Mouse (Mus musculus) hindbrain, embryonic 12.5 days (tissue): ENCODE results near the gene Haus2. TPM values are rescaled to one million over a fixed set of nuclear protein-coding genes. Genes with fewer than 3 reads are reported as not detected.

Source experiments
- ATAC-seq: fragments of 200-750 bp; cut with Nextera tagmentation; 2 replicates; pipeline ENCODE4 v1.8.0; 2017; ENCODE audit warnings: moderate TSS enrichment; ENCODE audit not compliant: low FRiP score
- H3K27ac ChIP-seq: fragments of 300-500 bp; sonication (generic); 2 replicates; pipeline ENCODE4 v1.5.1; 2016; ENCODE audit warnings: mild to moderate bottlenecking
- H3K27me3 ChIP-seq: fragments of 300-500 bp; sonication (generic); 2 replicates; pipeline ENCODE4 v1.6.1; 2016; ENCODE audit warnings: mild to moderate bottlenecking
- H3K36me3 ChIP-seq: fragments of 300-500 bp; sonication (generic); 2 replicates; pipeline ENCODE4 v1.6.1; 2016; ENCODE audit warnings: mild to moderate bottlenecking
- H3K4me1 ChIP-seq: fragments of 300-500 bp; sonication (generic); 2 replicates; pipeline ENCODE4 v1.6.1; 2016
- H3K4me2 ChIP-seq: fragments of 300-500 bp; sonication (generic); replicated peaks from 2 replicates; pipeline ENCODE4 v1.6.1; 2016; ENCODE audit warnings: mild to moderate bottlenecking
- H3K4me3 ChIP-seq: fragments of 300-500 bp; sonication (generic); 2 replicates; pipeline ENCODE4 v1.5.1; 2016; ENCODE audit warnings: mild to moderate bottlenecking
- H3K9ac ChIP-seq: fragments of 300-500 bp; sonication (generic); 2 replicates; pipeline ENCODE4 v1.6.1; 2016; ENCODE audit warnings: mild to moderate bottlenecking, moderate library complexity
- H3K9me3 ChIP-seq: fragments of 300-500 bp; sonication (generic); replicated peaks from 2 replicates; pipeline ENCODE4 v1.6.1; 2016; ENCODE audit warnings: mild to moderate bottlenecking
- WGBS: fragments of 180-500 bp; shearing (Covaris S2); methylation state at CpG from one replicate; pipeline ENCODE4 v1.1.7; 2016; 5-methylcytosine and 5-hydroxymethylcytosine counted together
- polyA plus RNA-seq: library from polyadenylated mRNA; unstranded; fragments of >200 nt; fragmentation: Nextera tagmentation; extraction: Ambion mirVana; gene quantifications from 2 replicates; pipeline ENCODE4 v1.2.1, GENCODE M21; 2016

Gene Haus2
- polyA plus RNA-seq, 1 experiment from 2014 or later, result 31.3 TPM

DNA sequence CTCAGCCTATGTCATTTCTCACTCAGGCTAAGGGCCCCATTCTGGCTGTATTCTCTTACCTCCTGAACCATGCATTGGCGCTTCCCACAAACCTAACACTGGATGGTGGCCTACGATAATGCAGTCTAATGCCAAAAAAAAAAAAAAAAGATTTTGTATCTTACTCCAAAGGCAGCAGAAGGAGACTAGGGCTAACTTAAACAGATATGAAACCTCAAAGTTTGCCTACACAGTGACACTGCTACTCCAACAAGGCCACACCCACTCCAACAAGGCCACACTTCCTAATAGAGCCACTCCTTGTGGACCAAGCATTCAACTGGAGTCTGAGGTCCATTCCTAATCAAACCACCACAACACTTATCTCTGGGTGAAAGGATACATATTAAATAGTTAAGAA is 47.5 kb downstream of the Haus2 start:
- no peak overlapping the region for H3K9ac ChIP-seq
- no peaks in the 10 kb centered on the region for H3K27me3 ChIP-seq
- H3K4me1 ChIP-seq, result no peaks in the 10 kb centered on the region
- H3K4me2 ChIP-seq, result no peak overlapping the region
- 98% methylated on average over 2 of the region's 2 CpGs for WGBS
- no peaks in the 10 kb centered on the region for H3K9me3 ChIP-seq
- no peak overlapping the region for H3K4me3 ChIP-seq
- no peaks in the 10 kb centered on the region for H3K36me3 ChIP-seq
- H3K27ac ChIP-seq, result no peak overlapping the region
- ATAC-seq, result no peak

DNA sequence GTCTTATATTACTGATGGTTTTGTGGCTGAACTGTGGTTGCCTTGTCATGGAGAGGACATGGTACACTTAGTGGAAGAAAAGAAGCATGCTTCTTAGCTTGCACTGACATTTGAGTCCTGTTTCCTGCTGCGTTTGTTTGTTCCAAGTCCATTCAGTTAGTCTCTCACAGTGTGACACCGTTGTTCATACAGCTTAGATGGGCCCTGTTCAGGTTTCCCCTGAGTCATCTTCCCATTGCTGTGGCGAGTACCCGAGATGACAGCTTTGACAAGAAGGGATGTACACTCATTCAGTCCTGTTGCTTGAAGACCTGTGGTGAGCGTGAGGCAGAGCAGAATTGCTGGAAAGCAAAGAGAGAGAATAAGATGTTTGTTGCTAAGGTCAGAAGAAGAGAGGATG is 49.3 kb downstream of the Haus2 start:
- 73% methylated on average over 5 of the region's 5 CpGs for WGBS
- no peak overlapping the region for H3K4me3 ChIP-seq

DNA sequence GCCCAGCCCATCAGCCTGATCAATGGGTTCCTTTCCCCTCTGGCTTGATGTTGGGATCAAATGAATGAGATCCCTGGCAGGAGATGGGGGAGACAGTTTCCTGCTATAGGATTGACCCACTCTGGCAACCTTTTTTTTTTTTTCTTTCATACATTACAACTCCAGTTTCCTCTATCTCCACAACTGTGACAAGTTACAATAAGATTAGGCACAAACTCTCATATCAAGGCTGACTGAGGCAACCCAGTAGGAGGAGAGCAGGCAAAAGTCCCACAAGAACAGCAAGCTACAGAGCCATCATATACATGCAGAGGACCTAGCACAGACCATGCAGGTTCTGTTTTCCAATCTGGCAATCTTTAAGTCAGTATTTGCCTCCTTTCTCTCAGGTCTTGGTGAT is 50.1 kb downstream of the Haus2 start:
- no peaks in the 10 kb centered on the region for H3K9me3 ChIP-seq
- no peak overlapping the region for H3K4me3 ChIP-seq
- no peak overlapping the region for H3K27ac ChIP-seq
- ATAC-seq, result no peak
- H3K27me3 ChIP-seq, result no peaks in the 10 kb centered on the region
- H3K9ac ChIP-seq, result no peak overlapping the region
- no peaks in the 10 kb centered on the region for H3K36me3 ChIP-seq
- no peak overlapping the region for H3K4me2 ChIP-seq
- H3K4me1 ChIP-seq, result no peaks in the 10 kb centered on the region

More for the DNA sequence above, 49.3 kb downstream of the Haus2 start:
- Histone ChIP-seq H3K9me3 (no peaks in the 10 kb centered on the region), H3K4me1 (no peaks in the 10 kb centered on the region), H3K36me3 (no peaks in the 10 kb centered on the region), H3K9ac (no peak overlapping the region), H3K27ac (no peak overlapping the region), H3K27me3 (no peaks in the 10 kb centered on the region), H3K4me2 (no peak overlapping the region)
- no peak for ATAC-seq

DNA sequence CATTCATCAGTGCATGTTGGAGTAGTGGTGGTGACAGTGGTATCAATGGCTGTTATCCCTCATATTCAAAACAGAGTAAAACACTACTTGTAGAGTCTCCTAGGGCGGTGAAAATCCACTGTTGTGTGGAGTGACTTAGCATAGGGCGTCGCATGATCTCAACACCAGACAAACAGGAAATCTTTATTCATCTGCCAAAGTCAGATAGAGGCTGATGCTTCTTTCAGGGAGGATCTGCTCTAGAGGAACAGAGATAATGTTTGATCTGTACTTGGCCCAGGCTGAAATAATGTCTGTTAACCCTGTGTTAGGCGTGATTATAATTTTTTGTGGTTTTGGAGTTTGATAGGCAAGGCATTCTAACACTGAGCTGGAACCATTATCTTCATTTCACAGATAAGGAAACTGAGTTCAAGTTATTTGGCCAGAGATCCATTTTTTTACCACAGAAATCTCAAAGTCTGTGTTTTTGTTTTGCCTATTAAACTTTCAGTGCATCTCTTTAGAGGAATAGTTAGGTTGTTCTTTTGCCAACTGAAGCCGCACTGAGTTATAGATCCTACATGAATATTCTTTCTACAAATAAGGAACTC is 51.4 kb downstream of the Haus2 start:
- no peak overlapping the region for H3K27ac ChIP-seq
- no peak overlapping the region for H3K4me3 ChIP-seq
- 87% methylated on average over 5 of the region's 5 CpGs for WGBS
- H3K4me2 ChIP-seq, result no peak overlapping the region
- H3K9ac ChIP-seq, result no peak overlapping the region
- no peaks in the 10 kb centered on the region for H3K4me1 ChIP-seq
- no peak for ATAC-seq
- H3K9me3 ChIP-seq, result no peaks in the 10 kb centered on the region
- H3K27me3 ChIP-seq, result no peaks in the 10 kb centered on the region
- no peaks in the 10 kb centered on the region for H3K36me3 ChIP-seq

DNA sequence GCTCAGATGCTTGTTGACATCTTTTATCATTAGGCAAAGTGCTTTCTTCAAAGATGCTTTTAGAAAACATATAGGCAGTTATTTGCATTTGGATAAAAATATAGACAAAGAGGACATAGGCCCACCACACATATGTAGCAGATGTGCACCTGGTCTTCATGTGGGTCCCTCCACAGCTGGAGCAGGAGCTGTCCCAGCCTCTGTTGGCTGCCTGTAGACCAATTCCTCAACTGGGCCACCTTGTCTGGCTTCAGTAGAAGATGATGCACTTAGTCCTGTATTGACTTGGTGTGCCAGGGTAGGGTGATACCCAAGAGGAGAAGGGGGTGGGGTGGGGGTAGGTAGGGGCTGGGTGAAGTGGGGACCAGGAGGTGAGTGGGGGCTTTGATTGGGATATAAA is 53.6 kb downstream of the Haus2 start:
- Histone ChIP-seq H3K27me3 (no peaks in the 10 kb centered on the region), H3K27ac (no peak overlapping the region), H3K4me3 (no peak overlapping the region), H3K36me3 (no peaks in the 10 kb centered on the region), H3K9me3 (no peaks in the 10 kb centered on the region), H3K4me1 (no peaks in the 10 kb centered on the region), H3K4me2 (no peak overlapping the region), H3K9ac (no peak overlapping the region)
- ATAC-seq, result no peak

DNA sequence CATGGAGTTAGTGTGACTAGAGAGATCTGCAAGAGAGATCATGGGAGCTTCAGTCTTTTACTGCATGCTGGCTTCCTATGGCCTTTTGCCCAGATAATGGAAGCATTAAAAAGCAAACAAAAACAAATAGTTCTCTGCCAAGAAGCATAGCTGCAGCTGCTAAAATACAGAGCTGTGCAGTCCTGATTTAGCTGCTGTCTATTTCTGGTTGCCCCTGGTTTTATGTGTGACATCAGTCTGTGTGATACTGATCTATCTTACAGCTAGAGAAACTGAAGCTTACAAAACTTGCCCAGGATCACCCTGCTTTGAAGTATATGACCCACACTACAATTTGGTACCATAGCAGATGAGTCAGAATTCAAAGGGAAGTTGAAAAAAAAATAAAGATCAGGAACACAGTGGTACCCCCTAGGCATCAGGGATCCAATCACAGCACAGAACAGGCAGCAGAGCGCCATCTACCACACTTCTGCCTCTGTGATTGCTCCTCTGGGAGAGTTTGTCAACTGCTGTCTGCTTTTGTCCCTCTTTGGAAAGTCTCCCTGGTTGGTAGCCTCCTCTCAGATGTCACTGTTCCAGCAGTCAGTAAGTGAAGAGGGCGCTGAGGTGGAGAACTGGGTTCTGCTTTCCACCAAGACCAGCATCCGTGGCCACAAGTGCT is 54.4 kb downstream of the Haus2 start:
- no peak for ATAC-seq
- 84% methylated on average over 3 of the region's 3 CpGs for WGBS

DNA sequence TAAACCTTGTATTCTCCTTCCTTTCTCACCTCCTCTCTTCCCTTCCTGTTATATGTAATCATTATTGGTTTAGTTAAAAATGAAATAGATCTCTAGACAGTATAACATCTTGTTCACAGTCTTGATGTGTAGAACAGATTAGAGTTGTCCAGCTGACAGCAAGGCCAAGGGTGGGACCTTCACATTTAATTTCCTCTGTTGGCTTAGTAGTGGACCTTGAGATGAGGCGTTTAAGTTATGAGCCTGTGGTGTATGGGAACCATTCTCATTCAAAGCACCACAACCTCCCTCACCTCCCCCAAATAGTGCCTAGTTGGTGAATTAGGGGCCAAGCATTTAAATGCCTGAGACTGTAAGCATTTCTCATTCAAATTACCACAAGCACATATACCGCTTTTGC is 58.3 kb downstream of the Haus2 start:
- Histone ChIP-seq H3K36me3 (no peaks in the 10 kb centered on the region), H3K9ac (no peak overlapping the region), H3K4me1 (no peaks in the 10 kb centered on the region), H3K27ac (no peak overlapping the region), H3K9me3 (no peaks in the 10 kb centered on the region), H3K4me2 (no peak overlapping the region), H3K4me3 (no peak overlapping the region), H3K27me3 (no peaks in the 10 kb centered on the region)
- WGBS, result 91% methylated on average over 2 of the region's 2 CpGs
- ATAC-seq, result no peak

More for the DNA sequence above, 54.4 kb downstream of the Haus2 start:
- Histone ChIP-seq H3K27me3 (no peaks in the 10 kb centered on the region), H3K4me1 (no peaks in the 10 kb centered on the region), H3K4me3 (no peak overlapping the region), H3K36me3 (no peaks in the 10 kb centered on the region), H3K9ac (no peak overlapping the region), H3K27ac (no peak overlapping the region), H3K4me2 (no peak overlapping the region), H3K9me3 (no peaks in the 10 kb centered on the region)

DNA sequence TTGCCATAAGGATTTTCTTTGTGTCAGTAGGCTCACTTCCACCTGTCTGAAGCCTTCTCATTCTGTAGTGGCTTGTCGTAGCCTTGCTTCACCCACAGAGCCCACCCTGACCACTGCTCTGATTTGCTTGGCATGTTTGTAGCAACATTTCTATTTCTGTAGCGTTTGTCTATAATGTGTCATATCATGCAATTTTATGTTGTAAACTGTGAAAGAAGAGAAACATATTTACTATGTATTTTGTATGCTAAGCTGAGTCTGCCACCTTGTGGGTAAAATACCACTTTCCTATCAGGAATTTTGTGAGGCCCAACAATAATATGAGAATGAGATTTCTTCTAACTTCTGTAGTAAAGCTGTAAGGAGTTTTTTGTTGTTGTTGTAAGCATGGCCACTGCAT is 61.1 kb downstream of the Haus2 start:
- Histone ChIP-seq H3K4me2 (no peak overlapping the region), H3K27ac (no peak overlapping the region), H3K9ac (no peak overlapping the region), H3K4me3 (no peak overlapping the region), H3K27me3 (no peaks in the 10 kb centered on the region), H3K9me3 (no peaks in the 10 kb centered on the region), H3K4me1 (no peaks in the 10 kb centered on the region), H3K36me3 (no peaks in the 10 kb centered on the region)
- 88% methylated on average over 2 of the region's 2 CpGs for WGBS
- ATAC-seq, result no peak

Other genes starting within 250 kb of the Haus2 start
- 9.0 and 10.1 TPM in 2 replicates for gene Ganc, start 205.5 kb upstream of the Haus2 start, polyA plus RNA-seq
- gene Tmem87a, start 205.3 kb upstream of the Haus2 start, polyA plus RNA-seq, result 7.3 and 8.2 TPM in 2 replicates
- gene Capn3, start 153.4 kb upstream of the Haus2 start, polyA plus RNA-seq, result 1.3 and 2.0 TPM in 2 replicates
- 58.3 and 62.4 TPM in 2 replicates for gene Zfp106, start 45.5 kb upstream of the Haus2 start, polyA plus RNA-seq
- gene Snap23, start 41.7 kb upstream of the Haus2 start, polyA plus RNA-seq, result 39.5 and 40.7 TPM in 2 replicates
- 35.6 and 38.6 TPM in 2 replicates for gene Lrrc57, start 137 bp downstream of the Haus2 start, polyA plus RNA-seq
- gene Stard9, start 19.7 kb downstream of the Haus2 start, polyA plus RNA-seq, result 6.0 and 6.3 TPM in 2 replicates
- 11.1 TPM in 2 replicates for gene Cdan1, start 240.7 kb downstream of the Haus2 start, polyA plus RNA-seq
- 14.0 and 15.2 TPM in 2 replicates for gene Ttbk2, start 241.2 kb downstream of the Haus2 start, polyA plus RNA-seq